Mouse (Mus musculus) embryonic facial prominence, embryonic 10.5 days (tissue): ENCODE results near the gene Dpp6. TPM values are rescaled to one million over a fixed set of nuclear protein-coding genes. Genes with fewer than 3 reads are reported as not detected.
A peak's percentile ranks its signal among the peaks of the same experiment; 100 is the strongest.

Experiments used
- DNase-seq: peaks from one replicate; pipeline ENCODE4 v3.0.0-alpha.2; 2017; ENCODE audit warnings: low spot score
- H3K27ac ChIP-seq: fragments of 300-500 bp; sonication (generic); replicated peaks from 2 replicates; pipeline ENCODE4 v1.5.1; 2016; ENCODE audit warnings: mild to moderate bottlenecking
- H3K27me3 ChIP-seq: fragments of 300-500 bp; sonication (generic); replicated peaks from 2 replicates; pipeline ENCODE4 v1.6.1; 2016; ENCODE audit warnings: low read depth, mild to moderate bottlenecking; ENCODE audit not compliant: poor library complexity, severe bottlenecking
- H3K36me3 ChIP-seq: fragments of 300-500 bp; sonication (generic); replicated peaks from 2 replicates; pipeline ENCODE4 v1.6.1; 2016; ENCODE audit warnings: mild to moderate bottlenecking, moderate library complexity
- H3K4me1 ChIP-seq: fragments of 300-500 bp; sonication (generic); 2 replicates; pipeline ENCODE4 v1.6.1; 2016
- H3K4me3 ChIP-seq: fragments of 300-500 bp; sonication (generic); 2 replicates; pipeline ENCODE4 v1.5.1; 2016; ENCODE audit warnings: mild to moderate bottlenecking, moderate library complexity
- H3K9me3 ChIP-seq: fragments of 300-500 bp; sonication (generic); 2 replicates; pipeline ENCODE4 v1.6.1; 2016; ENCODE audit warnings: mild to moderate bottlenecking
- WGBS: fragments of 180-500 bp; shearing (Covaris S2); methylation state at CpG from one replicate; pipeline ENCODE4 v1.1.7; 2016; 5-methylcytosine and 5-hydroxymethylcytosine counted together
- polyA plus RNA-seq: library from polyadenylated mRNA; unstranded; fragments of >200 nt; fragmentation: Nextera tagmentation; extraction: Ambion mirVana; gene quantifications from 2 replicates; pipeline ENCODE4 v1.2.1, GENCODE M21; 2016

Gene Dpp6
- polyA plus RNA-seq, 1 experiment from 2014 or later, result 2.4 TPM

DNA sequence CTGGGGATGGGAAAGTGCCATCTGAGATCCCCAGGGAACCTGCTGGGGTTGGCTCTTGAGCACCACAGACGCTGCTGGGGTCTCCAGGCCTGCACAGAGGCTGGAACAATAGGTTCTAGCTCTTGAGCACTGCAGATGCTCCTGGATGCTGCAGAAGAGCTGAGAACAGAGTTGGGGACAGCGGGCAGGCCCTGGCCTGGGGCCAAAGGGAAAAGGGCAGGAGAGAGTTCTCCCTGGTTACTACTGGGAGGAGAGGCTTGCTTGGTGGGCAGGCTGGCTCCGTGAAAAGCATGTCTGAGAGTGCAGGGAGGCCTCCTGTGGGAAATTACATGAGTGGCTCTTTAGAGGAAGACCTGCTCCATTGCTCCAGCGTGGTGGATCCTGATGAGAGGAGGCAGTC, 432.9 kb downstream of the Dpp6 start:
- Histone ChIP-seq H3K36me3 (no peaks in the 10 kb centered on the region), H3K27ac (no peak overlapping the region), H3K4me3 (no peak overlapping the region), H3K9me3 (peaks cover 10% of the 10 kb centered on the region; the same call in 1 of the 2 replicates), H3K27me3 (no peaks in the 10 kb centered on the region), H3K4me1 (peaks cover 4% of the 10 kb centered on the region; the same call in 1 of the 2 replicates)
- no peak for DNase-seq
- WGBS, result 64% methylated on average over 4 of the region's 4 CpGs

DNA sequence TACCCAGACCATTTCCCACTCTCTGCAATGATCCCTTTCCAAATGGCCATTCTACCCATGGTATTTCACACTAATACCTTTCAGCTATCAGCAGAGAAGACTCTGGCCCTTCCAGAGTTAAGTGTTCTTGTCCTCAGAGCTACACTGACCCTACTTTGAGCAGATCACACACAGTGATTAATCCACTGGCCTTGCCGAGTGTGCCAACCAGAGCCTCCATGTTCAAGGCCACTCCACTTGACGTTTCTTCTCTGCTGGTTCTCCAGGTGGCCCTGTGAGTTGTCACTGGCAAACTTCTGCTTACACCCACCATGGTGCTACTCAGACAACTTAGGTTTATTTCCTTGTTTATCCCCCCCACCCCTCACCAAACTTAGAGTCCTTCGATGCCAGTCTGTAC, 433.9 kb downstream of the Dpp6 start:
- Histone ChIP-seq H3K4me3 (no peak overlapping the region), H3K27me3 (no peaks in the 10 kb centered on the region), H3K27ac (no peak overlapping the region), H3K4me1 (peaks cover 4% of the 10 kb centered on the region; the same call in 1 of the 2 replicates), H3K9me3 (peaks cover 10% of the 10 kb centered on the region; the same call in 1 of the 2 replicates), H3K36me3 (no peaks in the 10 kb centered on the region)
- DNase-seq, result no peak
- WGBS, result 93% methylated on average over 3 of the region's 3 CpGs

DNA sequence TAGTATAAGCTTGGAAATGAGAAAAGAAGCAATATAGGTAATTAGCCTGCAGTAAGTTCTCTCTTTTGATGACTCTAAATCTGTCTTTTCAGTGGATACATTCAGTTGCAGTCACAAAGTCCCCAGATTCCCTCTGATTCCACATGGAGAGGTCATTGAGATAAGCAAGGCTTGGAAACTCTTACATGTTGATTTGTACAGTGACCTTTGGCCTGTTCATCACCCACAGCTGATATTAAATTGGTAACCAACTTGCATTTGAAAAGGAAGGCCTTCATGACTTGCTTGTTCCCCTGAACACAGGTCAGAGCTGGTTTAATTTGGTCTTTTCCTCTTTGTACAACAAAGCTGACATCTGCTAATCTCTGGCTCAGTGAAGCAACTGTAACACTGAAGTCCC, 434.4 kb downstream of the Dpp6 start:
- H3K4me3 ChIP-seq, result no peak overlapping the region
- DNase-seq, result no peak
- peaks cover 10% of the 10 kb centered on the region; the same call in 1 of the 2 replicates for H3K9me3 ChIP-seq
- peaks cover 4% of the 10 kb centered on the region; the same call in 1 of the 2 replicates for H3K4me1 ChIP-seq
- H3K27ac ChIP-seq, result no peak overlapping the region
- H3K27me3 ChIP-seq, result no peaks in the 10 kb centered on the region
- H3K36me3 ChIP-seq, result no peaks in the 10 kb centered on the region

DNA sequence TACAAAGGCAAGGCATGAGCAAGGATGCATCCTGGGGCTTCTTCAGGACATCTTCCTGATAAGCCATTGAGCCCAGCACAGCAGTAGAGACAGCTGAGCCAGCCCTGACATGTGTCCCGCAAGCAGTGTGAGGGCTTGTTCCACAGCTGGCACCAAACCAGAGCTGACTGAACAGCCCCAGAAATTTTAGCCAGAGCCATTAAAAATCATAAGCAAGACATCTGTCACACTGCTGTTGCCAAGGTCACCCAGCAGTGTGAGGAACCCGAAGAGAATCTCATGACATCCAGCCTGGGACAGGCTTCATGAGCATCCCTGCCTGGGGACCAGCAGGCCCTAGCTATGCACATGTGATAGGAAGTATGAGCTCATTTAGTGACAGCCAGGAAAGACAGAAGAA, 438.2 kb downstream of the Dpp6 start:
- Histone ChIP-seq H3K4me1 (peaks cover under 1% of the 10 kb centered on the region; the same call in 1 of the 2 replicates), H3K36me3 (no peaks in the 10 kb centered on the region), H3K9me3 (peaks cover 10% of the 10 kb centered on the region; the same call in 1 of the 2 replicates), H3K27ac (no peak overlapping the region), H3K27me3 (no peaks in the 10 kb centered on the region), H3K4me3 (no peak overlapping the region)
- DNase-seq, result no peak
- WGBS, result 95% methylated on average over 2 of the region's 2 CpGs

GRCm38 (mm10) chr5:27258636-27259035, 441.6 kb downstream of the Dpp6 start:
- no peak overlapping the region for H3K4me3 ChIP-seq
- 84% methylated on average over 3 of the region's 3 CpGs for WGBS
- H3K4me1 ChIP-seq, result peaks cover 10% of the 10 kb centered on the region
- no peaks in the 10 kb centered on the region for H3K36me3 ChIP-seq
- no peak for DNase-seq
- peaks cover 6% of the 10 kb centered on the region for H3K27me3 ChIP-seq
- H3K9me3 ChIP-seq, result peaks cover 10% of the 10 kb centered on the region; the same call in 1 of the 2 replicates
- H3K27ac ChIP-seq, result no peak overlapping the region

GRCm38 (mm10) chr5:27261746-27262727, 445.0 kb downstream of the Dpp6 start:
- peaks cover 10% of the 10 kb centered on the region for H3K4me1 ChIP-seq
- peak overlapping the region; percentile 51 for H3K4me3 ChIP-seq
- no peaks in the 10 kb centered on the region for H3K9me3 ChIP-seq
- no peaks in the 10 kb centered on the region for H3K36me3 ChIP-seq
- DNase-seq, result peak; percentile 77
- peaks cover 6% of the 10 kb centered on the region for H3K27me3 ChIP-seq
- WGBS, result 6% methylated on average over 27 of the region's 27 CpGs
- H3K27ac ChIP-seq, result peak overlapping the region; percentile 70

DNA sequence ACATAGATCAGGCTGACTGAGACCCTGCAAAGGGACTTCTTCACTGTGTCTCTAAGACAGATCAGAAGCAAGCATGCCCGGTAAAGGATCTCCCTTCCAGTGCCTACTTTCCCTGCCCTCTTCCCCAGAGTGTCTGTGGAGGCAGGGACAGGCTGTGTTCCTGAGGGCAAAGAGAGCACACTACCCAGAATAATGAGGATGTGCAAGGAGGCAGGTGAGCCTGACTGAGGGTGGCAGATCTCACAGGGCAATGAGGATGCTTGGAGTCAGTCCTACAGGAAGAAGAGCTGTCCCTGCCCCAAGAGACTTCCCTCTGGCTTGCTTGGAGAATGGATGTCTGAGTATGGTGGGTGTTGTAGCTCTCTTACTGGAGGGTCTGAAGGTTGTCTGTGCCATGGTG, 445.7 kb downstream of the Dpp6 start:
- Histone ChIP-seq H3K36me3 (no peaks in the 10 kb centered on the region), H3K4me3 (peak overlapping the region; percentile 51; the same call in 1 of the 2 replicates), H3K27ac (no peak overlapping the region), H3K4me1 (peaks cover 10% of the 10 kb centered on the region), H3K9me3 (no peaks in the 10 kb centered on the region), H3K27me3 (peaks cover 6% of the 10 kb centered on the region)
- DNase-seq, result no peak
- 51% methylated on average over 1 of the region's 1 CpGs for WGBS

DNA sequence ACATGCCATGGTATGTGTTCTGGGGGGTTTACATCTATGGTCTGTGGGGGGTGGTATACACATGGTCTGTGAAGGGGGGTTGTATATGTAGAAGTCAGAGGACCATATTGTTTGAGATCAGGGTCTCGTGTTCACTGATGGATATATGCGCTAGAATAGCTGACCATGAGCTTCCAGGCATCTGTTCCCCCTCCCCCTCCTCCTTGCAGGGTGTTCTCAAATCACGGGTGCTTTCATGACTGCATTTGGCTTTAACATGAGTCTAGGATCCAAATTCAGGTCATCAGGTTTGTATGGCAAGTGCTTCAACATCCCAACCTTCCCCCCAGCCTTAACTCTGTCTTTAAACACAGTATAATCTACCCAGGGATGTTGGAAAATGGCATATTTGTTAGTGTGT, 448.3 kb downstream of the Dpp6 start:
- Histone ChIP-seq H3K4me1 (peaks cover 10% of the 10 kb centered on the region), H3K27me3 (peaks cover 6% of the 10 kb centered on the region), H3K4me3 (no peak overlapping the region), H3K27ac (no peak overlapping the region), H3K9me3 (no peaks in the 10 kb centered on the region), H3K36me3 (no peaks in the 10 kb centered on the region)
- DNase-seq, result no peak
- WGBS, result 86% methylated on average over 3 of the region's 3 CpGs

DNA sequence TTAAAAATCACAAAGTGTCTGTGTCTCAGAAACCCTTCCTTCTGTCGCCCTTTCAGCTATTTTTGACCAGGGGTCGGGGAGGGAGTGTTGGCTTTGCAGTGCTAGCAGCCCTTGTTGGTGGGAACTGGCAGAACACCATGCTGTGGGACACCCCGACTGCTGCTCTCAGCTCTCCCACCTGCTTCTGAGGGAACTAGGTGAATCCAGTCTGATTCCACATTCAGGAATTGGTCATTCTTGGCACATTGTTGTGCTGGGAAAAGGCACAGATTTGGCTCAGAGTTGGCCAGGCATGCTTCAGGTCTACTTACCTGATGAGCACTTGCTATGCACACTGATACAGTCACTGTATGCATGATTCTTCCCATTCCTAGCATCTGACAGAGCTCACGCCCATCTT, 454.3 kb downstream of the Dpp6 start:
- Histone ChIP-seq H3K9me3 (no peaks in the 10 kb centered on the region), H3K36me3 (no peaks in the 10 kb centered on the region), H3K27ac (no peak overlapping the region), H3K4me1 (no peaks in the 10 kb centered on the region), H3K27me3 (no peaks in the 10 kb centered on the region), H3K4me3 (no peak overlapping the region)
- no peak for DNase-seq
- WGBS, result 82% methylated on average over 4 of the region's 4 CpGs

- WGBS, result 65% methylated on average over 8 of the region's 8 CpGs
Observed at GRCm38 (mm10) chr5:27274781-27275395, 457.9 kb downstream of the Dpp6 start.

GRCm38 (mm10) chr5:27275871-27276270, 458.9 kb downstream of the Dpp6 start:
- H3K4me1 ChIP-seq, result no peaks in the 10 kb centered on the region
- H3K27me3 ChIP-seq, result no peaks in the 10 kb centered on the region
- no peak overlapping the region for H3K4me3 ChIP-seq
- no peak overlapping the region for H3K27ac ChIP-seq
- H3K36me3 ChIP-seq, result no peaks in the 10 kb centered on the region
- no peak for DNase-seq
- 95% methylated on average over 1 of the region's 1 CpGs for WGBS
- H3K9me3 ChIP-seq, result no peaks in the 10 kb centered on the region

More at GRCm38 (mm10) chr5:27274781-27275395, 457.9 kb downstream of the Dpp6 start:
- no peaks in the 10 kb centered on the region for H3K36me3 ChIP-seq
- H3K9me3 ChIP-seq, result no peaks in the 10 kb centered on the region
- no peak for DNase-seq
- no peak overlapping the region for H3K4me3 ChIP-seq
- no peaks in the 10 kb centered on the region for H3K27me3 ChIP-seq
- H3K27ac ChIP-seq, result no peak overlapping the region
- no peaks in the 10 kb centered on the region for H3K4me1 ChIP-seq

DNA sequence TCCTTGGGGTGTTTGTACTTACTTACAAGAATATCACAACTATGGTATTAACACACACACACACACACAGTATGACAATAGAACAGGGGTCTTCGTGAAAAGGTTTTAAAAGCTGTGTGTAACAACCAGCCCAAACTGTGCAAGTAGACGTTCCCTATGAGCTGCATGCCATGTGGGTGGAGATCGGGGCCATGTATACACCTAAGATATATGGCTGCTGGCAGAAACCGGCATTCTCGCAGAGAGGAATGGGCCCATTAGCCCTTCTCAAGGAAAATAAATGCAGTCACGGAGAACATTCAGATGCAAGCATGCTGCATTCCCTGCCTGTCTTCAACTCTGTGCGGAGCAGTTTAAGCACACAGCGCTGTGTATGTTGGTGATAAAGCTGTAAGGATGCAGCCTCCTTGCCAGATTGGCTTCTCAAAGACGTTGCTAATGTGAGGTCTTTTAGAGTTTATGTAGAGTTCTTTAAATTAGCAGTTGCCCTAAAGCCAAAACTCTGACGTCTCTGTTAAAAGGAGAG, 461.2 kb downstream of the Dpp6 start:
- H3K36me3 ChIP-seq, result no peaks in the 10 kb centered on the region
- no peaks in the 10 kb centered on the region for H3K4me1 ChIP-seq
- H3K27me3 ChIP-seq, result no peaks in the 10 kb centered on the region
- no peak for DNase-seq
- WGBS, result 85% methylated on average over 10 of the region's 10 CpGs
- H3K4me3 ChIP-seq, result no peak overlapping the region
- no peaks in the 10 kb centered on the region for H3K9me3 ChIP-seq
- H3K27ac ChIP-seq, result no peak overlapping the region
